Mouse (Mus musculus): ENCODE measurements around the gene Met. TPM values are rescaled to one million over a fixed set of nuclear protein-coding genes. Genes with fewer than 3 reads are reported as not detected.
A peak's percentile ranks its signal among the peaks of the same experiment; 100 is the strongest.

The Met gene
- polyA plus RNA-seq, 1 experiment from 2014 or later = 1.9 TPM

DNA sequence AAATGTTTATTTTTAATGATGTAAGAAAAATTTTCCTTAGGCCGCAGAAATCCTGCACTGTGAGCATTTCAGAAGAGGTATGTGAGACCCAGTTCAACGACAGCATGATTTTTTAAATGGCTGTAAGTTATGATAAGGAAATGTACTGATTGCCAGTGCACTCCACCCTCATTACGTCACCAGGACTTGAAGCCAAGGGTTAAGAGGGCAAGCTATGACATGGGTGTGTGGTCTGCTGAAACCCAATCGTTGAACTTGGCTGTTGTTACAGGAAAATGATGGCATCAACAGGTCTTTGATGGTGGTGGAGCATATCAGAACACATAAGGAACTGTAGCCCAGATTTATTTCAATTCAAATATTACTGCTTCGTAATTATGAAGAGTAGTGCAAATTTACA, 109.6 kb downstream of the Met start:
- DNase-seq (ENCODE audit: low spot score) = no peak
- H3K36me3 ChIP-seq (ENCODE audit: control insufficient read depth, insufficient read depth, low read length) = no peaks in the 10 kb centered on the region
- no peak overlapping the region for H3K9ac ChIP-seq (ENCODE audit: low read depth, low read length)
- no peak overlapping the region for H3K27ac ChIP-seq (ENCODE audit: low read depth, low read length)
- no peaks in the 10 kb centered on the region for H3K27me3 ChIP-seq (ENCODE audit: control insufficient read depth, insufficient read depth, low read length)
- H3K4me3 ChIP-seq (ENCODE audit: low read depth, low read length) = no peak overlapping the region
- WGBS = 86% methylated on average over 5 of the region's 5 CpGs
- no peak overlapping the region for H3K4me2 ChIP-seq (replicated peaks; ENCODE audit: low read depth, low read length)
- ATAC-seq (ENCODE audit: low FRiP score) = no peak
- H3K9me3 ChIP-seq (ENCODE audit: control insufficient read depth, low read length) = no peaks in the 10 kb centered on the region
- no peaks in the 10 kb centered on the region for H3K4me1 ChIP-seq (replicated peaks; ENCODE audit: control insufficient read depth, insufficient read depth, low read length)

DNA sequence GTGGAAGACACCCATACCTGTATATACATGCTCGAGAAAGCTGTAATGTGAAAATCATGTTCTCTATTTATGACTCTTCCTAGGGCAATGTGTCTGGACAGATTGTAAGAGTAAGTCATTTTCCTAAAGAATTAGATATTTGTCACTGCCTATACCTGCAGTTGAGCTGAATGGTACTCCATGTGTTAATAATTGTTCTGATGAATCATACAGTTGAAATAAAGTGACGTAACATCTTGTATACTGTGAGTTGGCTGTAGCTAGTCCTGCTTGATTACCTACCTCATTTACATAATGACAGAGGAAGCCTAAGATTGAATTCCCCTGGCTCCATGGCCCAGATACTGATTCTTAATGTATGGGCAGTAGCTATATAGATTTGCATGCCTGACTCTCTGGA, 110.1 kb downstream of the Met start:
- no peak for ATAC-seq (ENCODE audit: low FRiP score)

DNA sequence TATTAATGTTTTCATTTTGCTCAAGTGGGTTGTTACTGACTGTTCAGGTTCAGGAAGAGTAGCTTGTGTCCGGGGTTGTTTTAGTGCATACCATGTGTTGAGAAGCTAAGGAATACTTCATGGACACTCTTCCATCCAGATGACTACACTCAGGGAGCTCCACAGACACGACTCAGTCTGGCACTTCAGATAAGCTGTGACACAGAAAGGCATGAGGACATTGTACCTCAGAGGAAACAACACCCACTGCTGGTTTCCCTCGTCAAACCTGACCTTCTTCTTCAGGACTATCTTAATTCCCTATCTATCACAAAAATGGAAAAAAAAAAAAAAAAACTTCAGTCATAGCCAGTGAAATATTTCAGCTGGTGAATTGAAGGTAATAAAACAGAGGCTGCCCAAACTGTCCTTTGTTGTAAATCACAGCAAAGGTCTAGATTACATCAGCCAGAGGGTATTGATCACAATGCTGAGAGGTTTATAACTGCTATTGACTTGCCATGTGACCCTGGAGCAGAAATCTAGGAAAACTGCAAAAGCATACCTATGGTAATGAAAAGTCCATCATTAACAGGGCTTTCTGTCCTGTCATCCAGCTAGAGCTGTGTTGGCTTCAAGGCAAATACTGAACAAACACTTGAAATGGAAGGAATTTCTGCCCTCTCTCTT, 114.6 kb downstream of the Met start:
- no peak overlapping the region for H3K9ac ChIP-seq (ENCODE audit: low read depth, low read length)
- no peaks in the 10 kb centered on the region for H3K4me1 ChIP-seq (replicated peaks; ENCODE audit: control insufficient read depth, insufficient read depth, low read length)
- DNase-seq (ENCODE audit: low spot score) = no peak
- no peak overlapping the region for H3K27ac ChIP-seq (ENCODE audit: low read depth, low read length)
- H3K9me3 ChIP-seq (ENCODE audit: control insufficient read depth, low read length) = no peaks in the 10 kb centered on the region
- no peak for ATAC-seq (ENCODE audit: low FRiP score)
- no peaks in the 10 kb centered on the region for H3K36me3 ChIP-seq (ENCODE audit: control insufficient read depth, insufficient read depth, low read length)
- no peaks in the 10 kb centered on the region for H3K27me3 ChIP-seq (ENCODE audit: control insufficient read depth, insufficient read depth, low read length)
- H3K4me3 ChIP-seq (ENCODE audit: low read depth, low read length) = no peak overlapping the region
- H3K4me2 ChIP-seq (replicated peaks; ENCODE audit: low read depth, low read length) = no peak overlapping the region
- WGBS = 69% methylated on average over 3 of the region's 3 CpGs

More for the DNA sequence above, 110.1 kb downstream of the Met start:
- WGBS = 88% methylated on average over 2 of the region's 2 CpGs
- Histone ChIP-seq H3K9me3 (ENCODE audit: control insufficient read depth, low read length) (no peaks in the 10 kb centered on the region), H3K4me1 (replicated peaks; ENCODE audit: control insufficient read depth, insufficient read depth, low read length) (no peaks in the 10 kb centered on the region), H3K27ac (ENCODE audit: low read depth, low read length) (no peak overlapping the region), H3K36me3 (ENCODE audit: control insufficient read depth, insufficient read depth, low read length) (no peaks in the 10 kb centered on the region), H3K4me3 (ENCODE audit: low read depth, low read length) (no peak overlapping the region), H3K27me3 (ENCODE audit: control insufficient read depth, insufficient read depth, low read length) (no peaks in the 10 kb centered on the region), H3K4me2 (replicated peaks; ENCODE audit: low read depth, low read length) (no peak overlapping the region), H3K9ac (ENCODE audit: low read depth, low read length) (no peak overlapping the region)
- no peak for DNase-seq (ENCODE audit: low spot score)

DNA sequence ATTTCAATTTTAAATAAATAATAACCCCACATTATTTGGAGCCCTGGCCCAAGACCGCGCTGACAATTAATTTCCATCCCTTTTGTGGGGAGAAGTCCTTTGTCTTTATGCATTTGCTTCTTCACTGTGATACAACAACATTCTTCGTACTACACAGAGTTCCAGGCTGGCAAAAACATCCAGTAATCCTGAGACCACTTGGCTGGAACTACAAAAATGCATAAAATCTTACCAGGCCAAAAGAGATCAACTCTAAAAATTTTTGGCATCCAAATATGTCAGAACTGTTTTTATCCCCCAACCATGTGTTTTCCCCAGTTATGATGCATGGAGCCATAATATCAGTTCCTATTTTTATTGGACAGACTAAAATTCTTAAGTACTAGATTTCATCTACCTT, 116.7 kb downstream of the Met start:
- DNase-seq (ENCODE audit: low spot score) (no peak), ATAC-seq (ENCODE audit: low FRiP score) (no peak)
- no peak overlapping the region for H3K4me3 ChIP-seq (ENCODE audit: low read depth, low read length)
- H3K4me2 ChIP-seq (replicated peaks; ENCODE audit: low read depth, low read length) = no peak overlapping the region
- 81% methylated on average over 3 of the region's 3 CpGs for WGBS
- H3K36me3 ChIP-seq (ENCODE audit: control insufficient read depth, insufficient read depth, low read length) = no peaks in the 10 kb centered on the region
- H3K4me1 ChIP-seq (replicated peaks; ENCODE audit: control insufficient read depth, insufficient read depth, low read length) = no peaks in the 10 kb centered on the region
- no peaks in the 10 kb centered on the region for H3K9me3 ChIP-seq (ENCODE audit: control insufficient read depth, low read length)
- no peak overlapping the region for H3K9ac ChIP-seq (ENCODE audit: low read depth, low read length)
- no peaks in the 10 kb centered on the region for H3K27me3 ChIP-seq (ENCODE audit: control insufficient read depth, insufficient read depth, low read length)
- no peak overlapping the region for H3K27ac ChIP-seq (ENCODE audit: low read depth, low read length)

DNA sequence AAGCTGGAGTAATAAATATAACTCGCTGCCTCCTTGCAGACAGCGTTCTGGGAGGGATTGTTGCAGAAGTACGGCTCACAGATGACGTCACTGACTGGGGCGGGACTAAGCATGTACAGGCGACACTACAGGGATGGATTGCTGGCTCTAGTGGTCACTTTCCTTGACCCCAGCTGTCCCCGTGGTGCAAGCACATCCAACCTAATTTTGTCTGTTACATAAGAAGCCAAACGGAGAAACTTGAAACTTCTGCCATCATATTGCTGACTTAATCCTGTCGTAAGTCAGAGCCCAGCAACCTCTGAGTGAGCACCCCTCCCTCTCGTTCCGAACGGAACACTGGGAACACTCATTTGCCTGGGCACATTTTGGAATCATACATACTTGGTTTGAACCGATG, 120.4 kb downstream of the Met start:
- Histone ChIP-seq H3K36me3 (ENCODE audit: control insufficient read depth, insufficient read depth, low read length) (no peaks in the 10 kb centered on the region), H3K27me3 (ENCODE audit: control insufficient read depth, insufficient read depth, low read length) (no peaks in the 10 kb centered on the region), H3K4me1 (replicated peaks; ENCODE audit: control insufficient read depth, insufficient read depth, low read length) (no peaks in the 10 kb centered on the region), H3K4me3 (ENCODE audit: low read depth, low read length) (0 out of 2 replicates have a peak overlapping the region, but pooled peaks have one; percentile 8), H3K9me3 (ENCODE audit: control insufficient read depth, low read length) (no peaks in the 10 kb centered on the region), H3K4me2 (replicated peaks; ENCODE audit: low read depth, low read length) (peak overlapping the region; percentile 21; the same call in 1 of the 2 replicates), H3K9ac (ENCODE audit: low read depth, low read length) (no peak overlapping the region), H3K27ac (ENCODE audit: low read depth, low read length) (no peak overlapping the region)
- DNase-seq (ENCODE audit: low spot score) (peak; percentile 74), ATAC-seq (ENCODE audit: low FRiP score) (peak; percentile 86)
- 32% methylated on average over 13 of the region's 13 CpGs for WGBS

DNA sequence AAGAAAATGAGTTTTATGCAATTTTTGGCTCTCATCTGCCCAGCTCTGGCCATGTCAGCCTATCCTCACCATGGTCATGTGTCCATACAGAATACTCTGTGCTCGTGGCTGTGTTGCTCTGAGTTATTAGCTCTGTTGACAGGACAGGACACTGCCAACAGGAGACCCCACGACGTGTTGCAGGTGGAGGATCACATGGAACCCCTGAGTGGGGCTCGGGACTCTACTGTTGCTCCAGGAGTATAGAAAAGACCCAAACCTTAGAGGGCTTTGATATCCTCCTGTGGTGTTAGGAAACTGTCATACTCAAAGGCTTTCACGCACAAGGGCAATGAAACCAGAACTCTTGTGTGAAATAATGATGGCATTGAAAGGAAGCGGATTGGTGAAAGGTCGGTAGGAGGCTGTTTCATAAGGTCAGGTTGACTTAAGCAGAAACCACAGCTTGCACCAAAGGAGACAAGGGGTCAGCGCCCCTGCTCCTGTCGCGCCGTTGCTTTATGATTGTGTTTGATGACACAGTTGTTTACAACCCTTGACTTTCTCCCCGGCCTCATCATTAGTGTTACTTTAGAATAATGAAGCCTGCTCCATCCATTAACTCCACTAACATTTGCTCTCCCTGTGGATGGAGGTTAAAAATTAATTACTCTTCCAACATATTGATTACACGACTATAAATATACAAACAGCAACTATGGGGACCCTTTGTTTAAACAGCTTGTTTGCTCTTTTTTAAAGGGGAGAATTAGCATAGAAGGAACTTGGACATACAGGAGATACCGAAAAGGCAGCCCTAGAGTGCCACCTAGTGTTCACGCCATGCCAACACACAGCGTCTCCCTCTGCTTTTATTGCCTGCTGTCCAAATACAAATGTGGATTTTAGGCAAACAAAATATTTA, 125.7 kb downstream of the Met start:
- H3K4me1 ChIP-seq (replicated peaks; ENCODE audit: control insufficient read depth, insufficient read depth, low read length) = no peaks in the 10 kb centered on the region
- H3K9ac ChIP-seq (ENCODE audit: low read depth, low read length) = no peak overlapping the region
- no peak overlapping the region for H3K27ac ChIP-seq (ENCODE audit: low read depth, low read length)
- no peaks in the 10 kb centered on the region for H3K27me3 ChIP-seq (ENCODE audit: control insufficient read depth, insufficient read depth, low read length)
- H3K36me3 ChIP-seq (ENCODE audit: control insufficient read depth, insufficient read depth, low read length) = no peaks in the 10 kb centered on the region
- H3K4me2 ChIP-seq (replicated peaks; ENCODE audit: low read depth, low read length) = no peak overlapping the region
- ATAC-seq (ENCODE audit: low FRiP score) (peak; percentile 79), DNase-seq (ENCODE audit: low spot score) (peak; percentile 85)
- WGBS = 30% methylated on average over 16 of the region's 16 CpGs
- H3K9me3 ChIP-seq (ENCODE audit: control insufficient read depth, low read length) = no peaks in the 10 kb centered on the region; the same call in 1 of the 2 replicates
- no peak overlapping the region for H3K4me3 ChIP-seq (ENCODE audit: low read depth, low read length)

DNA sequence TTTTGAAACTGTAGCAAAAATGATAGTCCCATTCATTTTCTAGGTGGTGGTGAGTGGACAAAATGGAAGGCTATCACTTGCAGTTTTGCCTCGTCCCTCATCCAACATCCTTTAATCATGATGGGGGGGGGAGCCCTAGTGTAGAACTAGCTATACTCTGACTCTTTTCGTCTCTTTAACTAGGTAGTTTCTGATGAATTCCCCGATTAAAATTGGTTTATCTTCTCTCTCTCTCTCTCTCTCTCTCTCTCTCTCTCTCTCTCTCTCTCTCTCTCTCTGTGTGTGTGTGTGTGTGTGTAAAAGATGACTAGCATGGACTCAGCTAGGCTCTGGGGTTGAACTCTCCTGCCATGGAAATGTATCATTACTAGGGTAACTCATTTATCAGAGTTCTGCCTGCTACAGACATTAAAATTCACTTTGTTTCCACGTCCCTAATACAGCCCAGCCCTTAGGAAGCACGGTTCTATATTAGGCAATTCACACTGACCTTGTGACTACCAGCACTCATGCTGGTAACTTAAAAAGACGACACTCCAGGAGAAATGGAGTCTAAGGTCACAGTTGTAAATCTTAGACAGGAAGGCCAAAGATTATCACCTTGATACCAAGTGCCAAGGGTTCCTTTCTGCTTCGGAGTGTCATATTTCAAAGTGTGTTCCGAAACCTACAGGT, 126.5 kb downstream of the Met start:
- no peaks in the 10 kb centered on the region for H3K36me3 ChIP-seq (ENCODE audit: control insufficient read depth, insufficient read depth, low read length)
- DNase-seq (ENCODE audit: low spot score) = no peak
- no peak overlapping the region for H3K9ac ChIP-seq (ENCODE audit: low read depth, low read length)
- no peak overlapping the region for H3K4me2 ChIP-seq (replicated peaks; ENCODE audit: low read depth, low read length)
- H3K4me3 ChIP-seq (ENCODE audit: low read depth, low read length) = no peak overlapping the region
- ATAC-seq (ENCODE audit: low FRiP score) = no peak
- no peaks in the 10 kb centered on the region; the same call in 1 of the 2 replicates for H3K9me3 ChIP-seq (ENCODE audit: control insufficient read depth, low read length)
- 57% methylated on average over 8 of the region's 8 CpGs for WGBS
- H3K27me3 ChIP-seq (ENCODE audit: control insufficient read depth, insufficient read depth, low read length) = no peaks in the 10 kb centered on the region
- H3K4me1 ChIP-seq (replicated peaks; ENCODE audit: control insufficient read depth, insufficient read depth, low read length) = no peaks in the 10 kb centered on the region
- H3K27ac ChIP-seq (ENCODE audit: low read depth, low read length) = no peak overlapping the region

DNA sequence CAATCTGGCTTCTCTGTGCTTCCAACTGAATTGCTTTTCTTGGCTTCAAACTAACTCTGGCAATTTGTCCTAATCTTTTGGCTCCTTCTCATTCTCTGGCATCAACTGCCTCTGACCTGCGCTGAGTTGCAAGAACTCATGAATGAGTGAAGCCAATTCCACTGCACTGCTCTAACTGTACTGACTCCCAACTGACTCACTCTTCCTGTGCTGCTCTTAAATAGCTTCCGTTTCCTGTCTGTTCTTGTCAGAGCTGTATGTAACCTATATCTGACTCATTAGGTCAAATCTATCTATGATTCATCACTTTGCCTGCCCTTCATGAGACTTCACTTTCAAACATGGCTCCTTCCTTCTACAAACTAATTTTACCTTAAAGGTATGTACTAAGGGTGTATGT, 130.4 kb downstream of the Met start:
- no peaks in the 10 kb centered on the region for H3K36me3 ChIP-seq (ENCODE audit: control insufficient read depth, insufficient read depth, low read length)
- no peaks in the 10 kb centered on the region; the same call in 1 of the 2 replicates for H3K9me3 ChIP-seq (ENCODE audit: control insufficient read depth, low read length)
- ATAC-seq (ENCODE audit: low FRiP score) (no peak), DNase-seq (ENCODE audit: low spot score) (no peak)
- WGBS = 86% methylated on average over 2 of the region's 2 CpGs
- no peaks in the 10 kb centered on the region for H3K4me1 ChIP-seq (replicated peaks; ENCODE audit: control insufficient read depth, insufficient read depth, low read length)
- H3K4me2 ChIP-seq (replicated peaks; ENCODE audit: low read depth, low read length) = no peak overlapping the region
- H3K9ac ChIP-seq (ENCODE audit: low read depth, low read length) = no peak overlapping the region
- no peak overlapping the region for H3K4me3 ChIP-seq (ENCODE audit: low read depth, low read length)
- no peaks in the 10 kb centered on the region for H3K27me3 ChIP-seq (ENCODE audit: control insufficient read depth, insufficient read depth, low read length)
- no peak overlapping the region for H3K27ac ChIP-seq (ENCODE audit: low read depth, low read length)
